Mouse (Mus musculus) E14TG2a.4 (cell line): ENCODE data around the gene Brd3os.

ENCODE experiments used
- H3K27me3 ChIP-seq: 2 replicates; pipeline ENCODE4 v1.6.1; 2014; ENCODE audit warnings: low read length, control low read depth; ENCODE audit not compliant: insufficient read depth
- H3K36me3 ChIP-seq: 2 replicates; pipeline ENCODE4 v1.6.1; 2014; ENCODE audit warnings: low read length, control low read depth; ENCODE audit not compliant: insufficient read depth
- H3K4me1 ChIP-seq: replicated peaks from 2 replicates; pipeline ENCODE4 v1.6.1; 2014; ENCODE audit warnings: low read depth, low read length, control low read depth
- H3K4me3 ChIP-seq: replicated peaks from 2 replicates; pipeline ENCODE4 v1.5.1; 2014; ENCODE audit warnings: mild to moderate bottlenecking, low read length
- H3K9me3 ChIP-seq: 2 replicates; pipeline ENCODE4 v1.6.1; 2014; ENCODE audit warnings: low read length, control low read depth
- CTCF ChIP-seq: conservative IDR thresholded peaks from 2 replicates; pipeline ENCODE4 v1.5.1; 2014; ENCODE audit warnings: low read length
- NANOG ChIP-seq: IDR thresholded peaks from 2 replicates; pipeline ENCODE4 v1.6.1; 2014; ENCODE audit warnings: borderline replicate concordance, low read length, mixed read lengths
- POU5F1 ChIP-seq: IDR thresholded peaks from 2 replicates; pipeline ENCODE4 v1.6.1; 2014; ENCODE audit warnings: low read length, borderline replicate concordance

Brd3os gene

GRCm38 (mm10) chr2:27479821-27480220, 37.7 kb downstream of the Brd3os start:
- no peaks in the 10 kb centered on the region for H3K27me3 ChIP-seq
- peaks cover 13% of the 10 kb centered on the region for H3K4me1 ChIP-seq
- H3K4me3 ChIP-seq = no peak overlapping the region
- no peaks in the 10 kb centered on the region for H3K9me3 ChIP-seq
- TF ChIP-seq CTCF = no peak
- no peak for TF ChIP-seq POU5F1
- TF ChIP-seq NANOG = no peak
- H3K36me3 ChIP-seq = no peaks in the 10 kb centered on the region

GRCm38 (mm10) chr2:27480367-27480766, 38.2 kb downstream of the Brd3os start:
- peaks cover 13% of the 10 kb centered on the region for H3K4me1 ChIP-seq
- no peak overlapping the region for H3K4me3 ChIP-seq
- TF ChIP-seq POU5F1 = no peak
- TF ChIP-seq NANOG = no peak
- no peak for TF ChIP-seq CTCF
- no peaks in the 10 kb centered on the region for H3K9me3 ChIP-seq
- no peaks in the 10 kb centered on the region for H3K27me3 ChIP-seq
- no peaks in the 10 kb centered on the region for H3K36me3 ChIP-seq

GRCm38 (mm10) chr2:27482265-27482861, 40.2 kb downstream of the Brd3os start:
- Histone ChIP-seq H3K9me3 (no peaks in the 10 kb centered on the region), H3K27me3 (no peaks in the 10 kb centered on the region), H3K4me3 (no peak overlapping the region), H3K36me3 (no peaks in the 10 kb centered on the region), H3K4me1 (peaks cover 16% of the 10 kb centered on the region)
- TF ChIP-seq NANOG = no peak
- TF ChIP-seq CTCF = no peak
- no peak for TF ChIP-seq POU5F1

GRCm38 (mm10) chr2:27486725-27487124, 44.6 kb downstream of the Brd3os start:
- no peaks in the 10 kb centered on the region for H3K36me3 ChIP-seq
- TF ChIP-seq POU5F1 = no peak
- TF ChIP-seq NANOG = no peak
- no peak for TF ChIP-seq CTCF
- H3K27me3 ChIP-seq = no peaks in the 10 kb centered on the region
- H3K9me3 ChIP-seq = no peaks in the 10 kb centered on the region
- peaks cover 19% of the 10 kb centered on the region for H3K4me1 ChIP-seq
- H3K4me3 ChIP-seq = no peak overlapping the region

- Histone ChIP-seq H3K36me3 (no peaks in the 10 kb centered on the region), H3K27me3 (no peaks in the 10 kb centered on the region), H3K4me1 (peaks cover 27% of the 10 kb centered on the region), H3K9me3 (no peaks in the 10 kb centered on the region), H3K4me3 (no peak overlapping the region)
- TF ChIP-seq CTCF = no peak
- no peak for TF ChIP-seq POU5F1
- TF ChIP-seq NANOG = no peak
Measured at GRCm38 (mm10) chr2:27487336-27488049, 45.4 kb downstream of the Brd3os start.

GRCm38 (mm10) chr2:27488362-27488761, 46.2 kb downstream of the Brd3os start:
- peaks cover 35% of the 10 kb centered on the region for H3K4me1 ChIP-seq
- TF ChIP-seq NANOG = no peak
- TF ChIP-seq POU5F1 = no peak
- TF ChIP-seq CTCF = no peak
- no peak overlapping the region for H3K4me3 ChIP-seq
- no peaks in the 10 kb centered on the region for H3K9me3 ChIP-seq
- H3K27me3 ChIP-seq = no peaks in the 10 kb centered on the region
- no peaks in the 10 kb centered on the region for H3K36me3 ChIP-seq

- Histone ChIP-seq H3K36me3 (no peaks in the 10 kb centered on the region), H3K9me3 (peaks cover 18% of the 10 kb centered on the region), H3K4me3 (no peak overlapping the region), H3K27me3 (no peaks in the 10 kb centered on the region), H3K4me1 (peaks cover 35% of the 10 kb centered on the region)
- TF ChIP-seq CTCF (no peak), NANOG (no peak), POU5F1 (no peak)
Measured at GRCm38 (mm10) chr2:27490939-27491338, 48.8 kb downstream of the Brd3os start.
